Mouse (Mus musculus) intestine, embryonic 15.5 days (tissue): ENCODE results near the gene Umad1. TPM values are rescaled to one million over a fixed set of nuclear protein-coding genes. Genes with fewer than 3 reads are reported as not detected.

Source experiments
- ATAC-seq: fragments of 200-750 bp; cut with Nextera tagmentation; 2 replicates; pipeline ENCODE4 v1.8.0; 2017; ENCODE audit warnings: moderate TSS enrichment, moderate library complexity
- H3K27ac ChIP-seq: fragments of 300-500 bp; sonication (generic); 2 replicates; pipeline ENCODE4 v1.5.1; 2015; ENCODE audit warnings: mild to moderate bottlenecking, inconsistent platforms
- H3K27me3 ChIP-seq: fragments of 300-500 bp; sonication (generic); replicated peaks from 2 replicates; pipeline ENCODE4 v1.6.1; 2015; ENCODE audit warnings: inconsistent platforms
- H3K36me3 ChIP-seq: fragments of 300-500 bp; sonication (generic); 2 replicates; pipeline ENCODE4 v1.6.1; 2015; ENCODE audit warnings: inconsistent platforms
- H3K4me1 ChIP-seq: fragments of 300-500 bp; sonication (generic); replicated peaks from 2 replicates; pipeline ENCODE4 v1.6.1; 2015; ENCODE audit warnings: inconsistent platforms
- H3K4me2 ChIP-seq: fragments of 300-500 bp; sonication (generic); replicated peaks from 2 replicates; pipeline ENCODE4 v1.6.1; 2015; ENCODE audit warnings: mild to moderate bottlenecking, inconsistent platforms
- H3K4me3 ChIP-seq: fragments of 300-500 bp; sonication (generic); replicated peaks from 2 replicates; pipeline ENCODE4 v1.5.1; 2015; ENCODE audit warnings: inconsistent platforms
- H3K9ac ChIP-seq: fragments of 300-500 bp; sonication (generic); 2 replicates; pipeline ENCODE4 v1.6.1; 2015; ENCODE audit warnings: inconsistent platforms
- H3K9me3 ChIP-seq: fragments of 300-500 bp; sonication (generic); 2 replicates; pipeline ENCODE4 v1.6.1; 2016; ENCODE audit warnings: inconsistent platforms
- WGBS: fragments of 180-500 bp; shearing (Covaris S2); methylation state at CpG from one replicate; pipeline ENCODE4 v1.1.7; 2015; 5-methylcytosine and 5-hydroxymethylcytosine counted together
- polyA plus RNA-seq: library from polyadenylated mRNA; unstranded; fragments of >200 nt; fragmentation: Nextera tagmentation; extraction: Ambion mirVana; gene quantifications from 2 replicates; pipeline ENCODE4 v1.2.1, GENCODE M21; 2015

The Umad1 gene
- polyA plus RNA-seq, 1 experiment from 2014 or later, result 25.5 TPM

DNA sequence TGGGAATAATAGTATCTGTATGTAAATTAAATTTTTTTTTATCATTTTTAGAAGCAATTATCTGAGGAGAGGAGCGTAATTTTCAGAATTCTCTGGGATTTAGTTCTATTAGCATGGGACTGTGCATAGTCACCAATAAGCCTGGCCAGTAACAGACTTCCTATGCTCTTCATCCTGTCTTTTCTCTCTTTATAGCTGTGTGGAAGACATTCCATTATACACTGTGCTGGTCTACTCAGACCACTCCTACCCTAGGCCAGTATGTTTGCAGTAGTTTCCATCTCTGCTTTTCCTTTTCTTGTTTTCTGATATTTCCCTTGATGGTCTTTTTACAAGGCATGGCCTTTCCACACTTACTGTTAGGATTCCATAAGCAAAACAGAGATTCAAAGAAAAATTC is 74.3 kb downstream of the Umad1 start:
- H3K4me2 ChIP-seq, result no peak overlapping the region
- 98% methylated on average over 1 of the region's 1 CpGs for WGBS
- H3K9me3 ChIP-seq, result no peaks in the 10 kb centered on the region
- H3K4me3 ChIP-seq, result no peak overlapping the region
- no peaks in the 10 kb centered on the region for H3K4me1 ChIP-seq
- H3K27me3 ChIP-seq, result no peaks in the 10 kb centered on the region
- no peaks in the 10 kb centered on the region for H3K36me3 ChIP-seq
- no peak overlapping the region for H3K9ac ChIP-seq
- no peak overlapping the region for H3K27ac ChIP-seq
- ATAC-seq, result no peak

DNA sequence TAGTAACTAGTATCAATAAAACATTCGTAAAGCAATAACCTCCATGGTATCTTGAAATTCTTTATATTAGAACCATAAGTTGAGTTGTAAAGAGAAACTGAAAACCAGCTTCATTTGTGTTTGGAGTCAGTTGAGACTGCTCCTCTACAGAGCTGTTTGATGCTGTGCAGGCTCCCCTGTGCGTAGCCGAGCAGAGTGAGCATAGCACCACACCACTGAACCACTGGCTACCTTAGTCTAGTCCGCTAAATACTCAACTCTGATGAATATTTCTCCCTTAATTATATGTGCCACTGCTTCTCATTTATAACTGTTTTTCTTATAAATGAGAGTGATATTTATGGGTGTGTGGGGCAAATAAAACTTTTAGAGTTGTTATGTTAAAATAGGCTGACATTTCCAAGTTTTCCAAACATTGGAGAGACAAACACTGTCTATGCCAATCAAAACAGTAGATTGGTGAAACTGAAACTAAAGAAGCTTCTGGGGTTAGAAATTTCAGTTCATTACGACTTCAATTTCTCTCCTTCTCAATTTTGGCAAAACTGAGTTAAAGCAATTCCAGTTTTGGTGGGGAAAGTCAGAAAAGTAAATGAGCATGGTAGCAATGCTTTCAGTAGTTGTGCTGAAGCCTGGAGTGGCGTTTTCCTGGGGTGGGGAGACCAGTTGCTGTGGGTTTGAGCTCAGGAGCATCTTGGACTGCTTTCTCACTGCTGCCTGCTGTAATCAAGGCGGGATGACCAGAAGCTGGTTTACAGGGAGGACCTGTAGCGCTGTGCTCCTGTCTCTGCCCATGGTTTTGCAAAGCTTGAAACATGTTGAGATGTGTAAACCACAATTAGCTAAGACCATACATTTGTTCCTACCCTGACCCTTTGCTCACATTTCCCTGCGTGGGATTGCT is 77.7 kb downstream of the Umad1 start:
- 75% methylated on average over 9 of the region's 9 CpGs for WGBS
- no peak overlapping the region for H3K4me3 ChIP-seq
- H3K27ac ChIP-seq, result no peak overlapping the region

DNA sequence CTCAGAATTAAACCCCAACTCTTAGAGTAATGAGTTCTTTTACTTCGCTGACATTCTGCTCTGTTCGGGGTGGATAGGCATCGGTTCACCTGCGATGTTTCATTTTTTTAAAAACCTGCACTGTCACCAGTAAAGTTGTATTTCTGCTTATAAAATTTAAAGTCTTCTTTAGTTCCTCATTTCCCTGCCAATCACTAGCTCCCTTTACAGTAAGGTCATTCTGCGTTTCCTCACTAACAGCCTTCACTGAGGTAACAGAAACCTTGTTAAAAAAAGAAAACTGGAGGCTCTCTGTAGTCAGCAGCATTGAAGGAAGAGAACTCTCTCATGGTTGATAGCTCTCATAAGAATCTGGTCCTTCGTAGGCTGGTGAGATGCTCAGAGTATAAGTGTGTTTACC is 80.4 kb downstream of the Umad1 start:
- 89% methylated on average over 6 of the region's 6 CpGs for WGBS
- Histone ChIP-seq H3K27me3 (no peaks in the 10 kb centered on the region), H3K4me2 (no peak overlapping the region), H3K4me3 (no peak overlapping the region), H3K36me3 (no peaks in the 10 kb centered on the region), H3K9ac (no peak overlapping the region), H3K27ac (no peak overlapping the region), H3K9me3 (no peaks in the 10 kb centered on the region), H3K4me1 (no peaks in the 10 kb centered on the region)
- ATAC-seq, result no peak

More for the DNA sequence above, 77.7 kb downstream of the Umad1 start:
- H3K27me3 ChIP-seq, result no peaks in the 10 kb centered on the region
- H3K36me3 ChIP-seq, result no peaks in the 10 kb centered on the region
- ATAC-seq, result no peak
- H3K4me2 ChIP-seq, result no peak overlapping the region
- H3K9me3 ChIP-seq, result no peaks in the 10 kb centered on the region
- H3K4me1 ChIP-seq, result no peaks in the 10 kb centered on the region
- H3K9ac ChIP-seq, result no peak overlapping the region

DNA sequence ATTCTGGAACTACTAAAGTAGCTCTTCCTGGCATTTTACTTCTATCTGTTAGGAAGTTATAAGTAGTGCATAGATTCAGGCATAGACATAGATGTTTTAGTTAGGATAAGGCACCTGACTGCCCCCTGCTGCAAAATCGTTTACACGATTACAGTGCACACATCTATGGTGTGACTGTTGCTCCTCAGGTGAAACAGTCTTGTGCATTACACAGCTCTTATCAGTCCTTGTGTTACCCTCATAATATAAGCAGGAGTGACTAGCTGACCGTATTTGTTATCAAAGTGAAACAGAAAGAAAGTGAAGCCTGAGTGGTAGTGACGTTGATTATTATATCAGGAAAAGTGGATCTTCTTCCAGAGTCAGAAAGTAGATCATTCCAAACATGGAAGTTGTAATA is 84.2 kb downstream of the Umad1 start:
- Histone ChIP-seq H3K9me3 (no peaks in the 10 kb centered on the region), H3K4me3 (no peak overlapping the region), H3K9ac (no peak overlapping the region), H3K27me3 (no peaks in the 10 kb centered on the region), H3K27ac (no peak overlapping the region), H3K4me2 (no peak overlapping the region), H3K36me3 (no peaks in the 10 kb centered on the region), H3K4me1 (no peaks in the 10 kb centered on the region)
- ATAC-seq, result no peak
- 79% methylated on average over 4 of the region's 4 CpGs for WGBS

DNA sequence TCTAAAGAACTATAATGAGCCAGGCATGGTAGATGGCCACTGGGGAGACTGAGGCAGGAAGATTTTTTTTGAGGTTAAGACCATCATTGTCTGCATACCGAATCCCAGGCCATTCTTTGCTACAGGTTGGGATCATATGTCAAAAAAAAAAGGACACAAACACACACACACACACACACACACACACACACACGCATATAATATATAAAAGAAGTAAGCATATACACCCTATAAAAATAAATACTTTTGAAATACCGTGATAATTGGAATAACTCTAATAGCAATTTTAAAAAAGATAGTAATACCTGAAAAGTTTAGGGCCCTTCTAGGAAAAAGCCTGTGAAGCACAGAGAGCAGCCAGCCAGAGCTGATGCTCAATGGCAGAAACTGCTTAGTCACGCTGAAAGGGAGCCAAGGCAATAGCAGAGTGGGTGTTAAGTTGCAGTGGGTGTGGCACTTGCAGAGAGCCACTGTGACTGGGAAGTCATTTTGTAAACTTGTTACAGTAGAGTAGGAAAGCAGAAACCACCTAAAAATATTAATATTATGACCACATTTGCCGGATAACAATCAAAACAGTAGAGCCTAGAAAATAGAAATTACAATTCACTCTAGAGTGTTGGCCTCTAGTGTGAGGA is 86.2 kb downstream of the Umad1 start:
- H3K4me3 ChIP-seq, result no peak overlapping the region
- no peaks in the 10 kb centered on the region for H3K36me3 ChIP-seq
- ATAC-seq, result peak; percentile 67; the same call in 1 of the 2 replicates
- no peak overlapping the region for H3K27ac ChIP-seq
- H3K27me3 ChIP-seq, result no peaks in the 10 kb centered on the region
- H3K4me2 ChIP-seq, result no peak overlapping the region
- no peaks in the 10 kb centered on the region for H3K4me1 ChIP-seq
- WGBS, result 82% methylated on average over 5 of the region's 5 CpGs
- no peaks in the 10 kb centered on the region for H3K9me3 ChIP-seq
- H3K9ac ChIP-seq, result no peak overlapping the region

DNA sequence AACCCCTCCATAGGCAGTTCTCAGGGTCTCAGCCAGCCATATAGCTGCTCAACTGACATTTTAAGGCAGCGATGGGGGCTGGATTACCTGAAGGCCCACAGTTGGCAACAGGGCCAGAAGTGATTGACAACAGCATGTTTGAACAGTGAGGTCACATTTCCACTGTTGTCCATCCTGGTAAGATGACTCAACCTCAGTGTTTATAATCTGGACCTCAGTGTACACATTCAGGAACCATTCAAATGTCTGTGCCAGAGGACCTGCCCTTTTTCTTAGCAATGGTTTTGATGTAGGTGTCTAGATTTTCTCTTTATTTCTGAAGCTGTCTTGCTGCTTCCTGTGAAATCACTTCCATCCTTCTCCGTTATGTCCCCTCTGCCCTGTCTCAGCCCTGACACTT is 88.1 kb downstream of the Umad1 start:
- Histone ChIP-seq H3K4me2 (no peak overlapping the region), H3K4me1 (no peaks in the 10 kb centered on the region), H3K27ac (no peak overlapping the region), H3K4me3 (no peak overlapping the region), H3K27me3 (no peaks in the 10 kb centered on the region), H3K9me3 (no peaks in the 10 kb centered on the region), H3K9ac (no peak overlapping the region), H3K36me3 (no peaks in the 10 kb centered on the region)
- WGBS, result 73% methylated on average over 2 of the region's 2 CpGs
- peak; percentile 45; the same call in 1 of the 2 replicates for ATAC-seq

DNA sequence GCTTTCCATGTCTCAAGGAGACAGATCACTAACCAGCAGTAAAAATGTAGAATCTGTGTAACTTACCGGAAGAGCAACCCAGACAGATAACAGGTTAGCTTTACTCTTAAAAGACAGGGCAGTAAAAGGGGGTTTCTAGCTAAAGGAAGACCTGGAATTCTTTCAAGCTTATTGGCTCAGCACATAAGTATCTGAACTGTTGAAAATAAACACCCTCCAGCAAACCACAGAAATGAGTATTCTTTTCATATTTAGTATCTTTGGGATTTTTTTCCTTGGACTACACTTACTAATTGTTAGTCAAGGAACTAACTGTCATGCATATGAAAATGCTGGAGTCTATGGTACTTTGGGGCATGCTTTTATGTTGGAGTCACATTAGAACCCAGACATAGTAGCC is 89.3 kb downstream of the Umad1 start:
- Histone ChIP-seq H3K4me1 (0 out of 2 replicates have a peak, but pooled peaks cover 3% of the 10 kb centered on the region), H3K27me3 (no peaks in the 10 kb centered on the region), H3K36me3 (no peaks in the 10 kb centered on the region), H3K9ac (no peak overlapping the region), H3K9me3 (no peaks in the 10 kb centered on the region), H3K4me2 (no peak overlapping the region), H3K27ac (no peak overlapping the region), H3K4me3 (no peak overlapping the region)
- no peak for ATAC-seq
- WGBS, result 88% methylated on average over 1 of the region's 1 CpGs

DNA sequence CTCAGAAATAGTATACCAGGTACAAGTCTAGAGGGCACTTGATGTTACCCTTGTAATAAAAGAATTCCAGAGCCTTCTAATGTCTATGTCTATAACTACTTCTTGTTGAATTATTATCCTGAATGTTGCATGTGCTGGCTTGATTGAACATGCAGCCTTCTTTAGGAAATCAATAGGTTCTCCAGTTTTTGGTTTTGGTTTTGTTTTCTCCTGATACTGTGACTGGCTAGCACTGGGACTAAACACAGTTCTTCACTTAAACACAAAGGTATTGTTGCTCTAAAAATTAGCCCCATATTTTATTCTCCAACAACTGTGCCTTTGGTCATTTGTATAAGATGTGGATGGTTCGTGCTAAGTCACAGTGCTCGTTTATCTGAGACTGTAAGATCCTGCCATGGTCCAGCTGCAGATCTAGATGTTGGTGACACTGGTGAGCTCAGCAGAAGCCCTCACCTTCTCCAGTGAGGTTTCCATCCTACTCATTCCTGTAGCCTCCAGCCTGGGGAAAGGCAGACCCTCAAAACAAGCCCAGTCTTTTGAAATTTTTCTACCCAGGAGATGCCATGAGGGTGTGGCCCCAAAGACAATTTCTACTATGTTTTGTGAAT is 90.1 kb downstream of the Umad1 start:
- 72% methylated on average over 2 of the region's 2 CpGs for WGBS
- H3K27ac ChIP-seq, result no peak overlapping the region
- no peak overlapping the region for H3K9ac ChIP-seq
- no peak overlapping the region for H3K4me2 ChIP-seq
- 0 out of 2 replicates have a peak, but pooled peaks cover 3% of the 10 kb centered on the region for H3K4me1 ChIP-seq
- no peaks in the 10 kb centered on the region for H3K36me3 ChIP-seq
- no peaks in the 10 kb centered on the region for H3K9me3 ChIP-seq
- ATAC-seq, result no peak
- no peaks in the 10 kb centered on the region for H3K27me3 ChIP-seq
- no peak overlapping the region for H3K4me3 ChIP-seq

DNA sequence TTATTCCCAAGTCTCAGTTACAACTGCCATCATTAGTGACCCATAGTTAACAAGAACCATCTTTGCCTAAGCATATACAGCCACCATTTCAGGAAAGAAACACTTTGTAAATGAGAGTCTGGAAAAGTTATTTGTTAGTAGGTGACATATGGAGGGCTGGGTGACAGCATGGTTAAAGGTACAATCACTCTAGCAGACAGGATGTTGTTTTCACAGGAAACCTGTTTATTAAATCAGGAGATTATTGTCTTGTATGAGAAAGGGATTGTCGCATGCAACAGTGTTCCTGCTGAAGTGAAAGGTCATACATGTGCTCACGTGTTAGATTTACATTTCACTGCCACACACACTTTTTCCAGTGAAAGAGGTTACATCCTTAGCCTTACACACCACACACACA is 92.4 kb downstream of the Umad1 start:
- 77% methylated on average over 2 of the region's 2 CpGs for WGBS
- no peak for ATAC-seq
- no peaks in the 10 kb centered on the region for H3K27me3 ChIP-seq

DNA sequence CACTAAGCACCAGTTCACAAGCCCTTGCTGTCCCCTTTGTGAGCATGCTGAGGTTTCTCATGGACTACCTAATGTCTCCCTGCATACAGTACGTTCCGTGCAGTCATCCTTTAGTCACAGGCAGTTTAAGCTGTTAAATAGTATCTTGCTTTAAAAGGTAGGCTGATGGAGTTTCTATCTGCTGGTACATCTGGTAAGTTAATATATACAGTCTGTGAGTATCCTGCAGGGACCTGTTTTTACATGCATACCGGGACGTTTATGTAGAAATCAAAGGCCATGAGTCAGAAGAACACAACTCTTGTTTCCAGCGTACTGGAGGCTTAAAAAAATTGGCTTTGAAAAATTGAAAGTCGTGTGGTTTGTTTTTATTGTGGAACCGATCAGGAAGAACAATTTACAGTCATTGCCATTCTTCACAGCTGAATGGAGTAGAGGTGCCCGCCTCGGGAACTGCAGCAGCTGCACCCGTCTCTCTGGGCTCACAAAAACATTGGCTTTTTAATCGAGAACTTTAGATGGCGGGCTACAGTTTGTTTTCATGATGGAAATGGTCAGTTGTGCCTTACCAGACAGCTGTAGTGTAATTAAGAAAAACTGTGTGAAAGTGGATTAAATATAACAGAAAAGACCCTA is 93.6 kb downstream of the Umad1 start:
- Histone ChIP-seq H3K9me3 (no peaks in the 10 kb centered on the region), H3K4me1 (0 out of 2 replicates have a peak, but pooled peaks cover 3% of the 10 kb centered on the region), H3K4me2 (no peak overlapping the region), H3K9ac (no peak overlapping the region), H3K27ac (no peak overlapping the region), H3K4me3 (no peak overlapping the region), H3K27me3 (no peaks in the 10 kb centered on the region), H3K36me3 (no peaks in the 10 kb centered on the region)
- 51% methylated on average over 12 of the region's 12 CpGs for WGBS
- ATAC-seq, result no peak

More for the DNA sequence above, 92.4 kb downstream of the Umad1 start:
- Histone ChIP-seq H3K4me3 (no peak overlapping the region), H3K9ac (no peak overlapping the region), H3K27ac (no peak overlapping the region), H3K9me3 (no peaks in the 10 kb centered on the region), H3K36me3 (no peaks in the 10 kb centered on the region), H3K4me2 (no peak overlapping the region), H3K4me1 (0 out of 2 replicates have a peak, but pooled peaks cover 3% of the 10 kb centered on the region)

DNA sequence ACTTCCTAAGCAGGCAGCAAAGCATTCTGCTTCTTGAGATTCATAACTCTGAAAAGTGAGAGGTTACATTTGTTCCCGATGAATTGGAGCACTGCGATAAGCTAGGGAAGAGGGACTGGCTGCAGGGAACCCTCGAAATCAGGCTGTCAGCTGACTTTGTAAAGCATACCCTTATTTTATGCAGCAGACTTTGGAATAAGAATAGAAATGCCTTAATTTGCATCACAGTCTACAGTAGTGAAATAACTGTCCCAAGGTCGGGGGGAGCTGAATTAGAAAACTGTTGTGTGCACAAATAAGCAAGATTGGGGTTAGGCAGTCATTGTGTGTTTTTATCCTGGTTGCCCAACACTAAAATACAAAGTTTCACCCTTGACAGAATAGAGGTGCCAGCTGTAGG is 94.4 kb downstream of the Umad1 start:
- ATAC-seq, result no peak
- H3K4me3 ChIP-seq, result no peak overlapping the region
- no peaks in the 10 kb centered on the region for H3K27me3 ChIP-seq
- H3K9me3 ChIP-seq, result no peaks in the 10 kb centered on the region
- 0 out of 2 replicates have a peak, but pooled peaks cover 3% of the 10 kb centered on the region for H3K4me1 ChIP-seq
- H3K27ac ChIP-seq, result no peak overlapping the region
- no peak overlapping the region for H3K9ac ChIP-seq
- H3K36me3 ChIP-seq, result no peaks in the 10 kb centered on the region
- WGBS, result 67% methylated on average over 4 of the region's 4 CpGs
- no peak overlapping the region for H3K4me2 ChIP-seq

DNA sequence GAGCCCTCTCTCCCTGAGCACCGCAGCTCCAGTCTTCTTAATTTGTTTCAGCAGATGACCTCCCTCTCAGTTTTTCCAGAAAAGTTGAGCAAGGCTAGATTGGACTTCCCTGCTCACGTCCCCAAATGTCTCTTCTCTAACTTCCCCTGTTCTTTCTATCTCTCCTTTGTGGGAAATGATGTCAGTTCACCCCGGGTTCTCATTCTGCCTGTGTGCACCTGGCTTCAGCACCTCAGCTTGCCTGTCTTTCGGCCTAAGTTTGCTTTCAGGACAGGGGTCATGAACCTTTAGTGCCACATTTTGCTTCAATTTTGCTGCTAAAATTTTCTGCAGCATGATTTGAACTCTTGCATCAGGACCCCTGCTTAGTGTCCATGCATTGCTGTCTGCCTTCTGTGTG is 95.8 kb downstream of the Umad1 start:
- H3K27me3 ChIP-seq, result no peaks in the 10 kb centered on the region
- H3K27ac ChIP-seq, result no peak overlapping the region
- WGBS, result 93% methylated on average over 4 of the region's 4 CpGs
- H3K36me3 ChIP-seq, result no peaks in the 10 kb centered on the region
- H3K9me3 ChIP-seq, result no peaks in the 10 kb centered on the region
- H3K4me3 ChIP-seq, result no peak overlapping the region
- H3K9ac ChIP-seq, result no peak overlapping the region
- ATAC-seq, result no peak
- H3K4me2 ChIP-seq, result no peak overlapping the region
- 0 out of 2 replicates have a peak, but pooled peaks cover 3% of the 10 kb centered on the region for H3K4me1 ChIP-seq
